Mouse (Mus musculus) lung, adult 2 months (tissue): ENCODE results near the gene Rbms3.

Experiments
- CTCF ChIP-seq: fragments of 200-500 bp; IDR thresholded peaks from 2 replicates; pipeline ENCODE4 v1.5.1; 2011; ENCODE audit warnings: mild to moderate bottlenecking, low read length, control low read depth; ENCODE audit not compliant: insufficient read depth
- POLR2A ChIP-seq: fragments of 200-500 bp; IDR thresholded peaks from 2 replicates; pipeline ENCODE4 v1.6.1; 2011; ENCODE audit warnings: low read depth, mild to moderate bottlenecking, control low read depth, low read length, borderline replicate concordance; ENCODE audit errors: extremely low read depth

- TF ChIP-seq POLR2A (no peak), CTCF (no peak)
Observed at GRCm38 (mm10) chr9:116817196-116817595, 812.5 kb downstream of the Rbms3 start.
